Comparison of ENCODE assay signal across 19 mouse cellular contexts in genomic region chr3:155530811-155531210, GRCm38 (mm10).
DNase-seq lines count a peak whose midpoint lies in the region; ATAC-seq and TF ChIP-seq lines count a peak whose summit lies in the region.
"Had no signal": no experiment of that assay in that cellular context is flagged by ENCODE, and none has a peak within 500 bp of the region (broad histone marks: within the 10 kb centered on the region; RNA-seq: fewer than 3 reads in every experiment).

No protein-coding gene starts in this region.

- no peak for TF ChIP-seq EP300 in CH12.LX (IDR thresholded peaks at IDR 0.05; ENCODE audit: low read length)

- TF ChIP-seq POLR2A in CH12.LX (IDR thresholded peaks at IDR 0.05; ENCODE audit: low read depth, low read length) = no peak

- no peak overlapping the region for H3K4me3 ChIP-seq in intestine, postnatal 0 days (ENCODE audit: low read depth, low read length)
- no peak overlapping the region for H3K4me3 ChIP-seq in intestine, embryonic 16.5 days (ENCODE audit: low read length)
- H3K4me3 ChIP-seq in CH12.LX (replicated peaks in 1 of 3; ENCODE audit: low read depth in 2 of 3, low read length in 2 of 3, poor library complexity in 1 of 3) = no peak overlapping the region
- H3K4me3 ChIP-seq: erythroblast, embryonic 14.5 days; forebrain, embryonic 15.5 days; kidney, embryonic 15.5 days; limb, embryonic 12.5 days; liver, embryonic 13.5 days had no signal

- peak; percentile 46 for DNase-seq in CH12.LX (ENCODE audit: extremely low read depth)
- DNase-seq in ES-CJ7 (ENCODE audit: low read depth, low spot score) = peak; percentile 12
- DNase-seq in brain, adult 2 months (ENCODE audit: low read depth, low spot score) = peak; percentile 23
- no peak for DNase-seq in adrenal gland, postnatal 25 days
- DNase-seq in adrenal gland, adult (ENCODE audit: inconsistent age in 2 of 2, low spot score in 1 of 2) = no peak
- DNase-seq: adrenal gland, postnatal 10 days; cerebellum, adult 2 months; heart, postnatal 4 days; liver, embryonic 13.5 days; lung, postnatal 14 days; thymus, adult 18-20 months had no signal

- H3K9me3 ChIP-seq in intestine, postnatal 0 days (ENCODE audit: control insufficient read depth) = no peaks in the 10 kb centered on the region
- H3K9me3 ChIP-seq in intestine, embryonic 16.5 days (ENCODE audit: control insufficient read depth, low read length) = no peaks in the 10 kb centered on the region
- no peaks in the 10 kb centered on the region for H3K9me3 ChIP-seq in CH12.LX (replicated peaks; ENCODE audit: low read length)
- H3K9me3 ChIP-seq: forebrain, embryonic 15.5 days; kidney, embryonic 15.5 days; limb, embryonic 12.5 days; liver, embryonic 13.5 days had no signal

- no peaks in the 10 kb centered on the region for H3K36me3 ChIP-seq in intestine, postnatal 0 days (ENCODE audit: control insufficient read depth, insufficient read depth)
- no peaks in the 10 kb centered on the region for H3K36me3 ChIP-seq in intestine, embryonic 16.5 days (ENCODE audit: control insufficient read depth, insufficient read depth, low read length)
- H3K36me3 ChIP-seq in CH12.LX (replicated peaks in 1 of 2; ENCODE audit: control insufficient read depth in 1 of 2, insufficient read depth in 1 of 2, low read length in 1 of 2) = no peaks in the 10 kb centered on the region
- H3K36me3 ChIP-seq: forebrain, embryonic 15.5 days; kidney, embryonic 15.5 days; limb, embryonic 12.5 days; liver, embryonic 13.5 days had no signal

- no peak overlapping the region for H3K9ac ChIP-seq in intestine, postnatal 0 days (ENCODE audit: low read depth, low read length)
- no peak overlapping the region for H3K9ac ChIP-seq in intestine, embryonic 16.5 days (ENCODE audit: low read depth, low read length)
- H3K9ac ChIP-seq in CH12.LX (ENCODE audit: insufficient read depth, low read depth) = no peak overlapping the region
- H3K9ac ChIP-seq: forebrain, embryonic 15.5 days; kidney, embryonic 15.5 days; limb, embryonic 12.5 days; liver, embryonic 13.5 days had no signal

- no peak overlapping the region for H3K4me2 ChIP-seq in intestine, postnatal 0 days (replicated peaks; ENCODE audit: low read depth)
- H3K4me2 ChIP-seq in intestine, embryonic 16.5 days (ENCODE audit: low read depth, low read length) = no peak overlapping the region
- H3K4me2 ChIP-seq in CH12.LX (ENCODE audit: insufficient read depth, low read depth, poor library complexity, severe bottlenecking) = no peak overlapping the region
- H3K4me2 ChIP-seq: forebrain, embryonic 15.5 days; kidney, embryonic 15.5 days; limb, embryonic 12.5 days; liver, embryonic 13.5 days had no signal

- H3K27me3 ChIP-seq in intestine, postnatal 0 days (replicated peaks; ENCODE audit: control insufficient read depth, insufficient read depth, low read length) = no peaks in the 10 kb centered on the region
- no peaks in the 10 kb centered on the region for H3K27me3 ChIP-seq in intestine, embryonic 16.5 days (replicated peaks; ENCODE audit: control insufficient read depth, insufficient read depth, low read length)
- H3K27me3 ChIP-seq in CH12.LX (replicated peaks) = no peaks in the 10 kb centered on the region
- H3K27me3 ChIP-seq: forebrain, embryonic 15.5 days; kidney, embryonic 15.5 days; limb, embryonic 12.5 days; liver, embryonic 13.5 days had no signal

- no peak overlapping the region for H3K27ac ChIP-seq in intestine, postnatal 0 days (ENCODE audit: low read depth, low read length)
- no peak overlapping the region for H3K27ac ChIP-seq in intestine, embryonic 16.5 days (ENCODE audit: low read length)
- H3K27ac ChIP-seq in CH12.LX (ENCODE audit: insufficient read depth, low read depth) = no peak overlapping the region
- H3K27ac ChIP-seq: forebrain, embryonic 15.5 days; kidney, embryonic 15.5 days; limb, embryonic 12.5 days; liver, embryonic 13.5 days had no signal

- TF ChIP-seq RAD21 in CH12.LX (IDR thresholded peaks at IDR 0.05; ENCODE audit: low read depth, low read length) = peak; percentile 33

- dilution Hi-C loops in CH12.LX (cut with MboI; ENCODE audit: extremely low pct_ligation_motif_present, extremely low pct_unique_long_range_greater_than_20kb, low sequenced_read_pairs) = no loop called here

- in situ Hi-C loops in CH12.LX (cut with MboI; ENCODE audit: low pct_ligation_motif_present, low pct_unique_long_range_greater_than_20kb, low sequenced_read_pairs) = no loop called here

- peak; percentile 45; the same call in 1 of the 2 replicates for TF ChIP-seq CTCF in intestine, postnatal 0 days (IDR thresholded peaks at IDR 0.05; ENCODE audit: low read depth)
- TF ChIP-seq CTCF in CH12.LX (conservative IDR thresholded peaks at IDR 0.05 in 1 of 2, IDR thresholded peaks at IDR 0.05 in 1 of 2; ENCODE audit: low read depth in 2 of 2, low read length in 2 of 2) = peak; percentile 61 to 88

- no peak for ATAC-seq in intestine, postnatal 0 days
- ATAC-seq in intestine, embryonic 16.5 days = no peak
- ATAC-seq: CD4-positive, CD25-positive, alpha-beta regulatory T cell, adult 4 months; forebrain, embryonic 15.5 days; inflammation-experienced regulatory T-cells, adult 6 months had no signal

- H3K4me1 ChIP-seq in intestine, postnatal 0 days (replicated peaks; ENCODE audit: control insufficient read depth, insufficient read depth, low read length) = no peaks in the 10 kb centered on the region
- H3K4me1 ChIP-seq in intestine, embryonic 16.5 days (ENCODE audit: control insufficient read depth, insufficient read depth, low read length) = no peaks in the 10 kb centered on the region
- H3K4me1 ChIP-seq in CH12.LX (ENCODE audit: control insufficient read depth in 1 of 2, insufficient read depth in 2 of 2) = no peaks in the 10 kb centered on the region
- H3K4me1 ChIP-seq: forebrain, embryonic 15.5 days; kidney, embryonic 15.5 days; limb, embryonic 12.5 days; liver, embryonic 13.5 days had no signal

- no peaks in the 10 kb centered on the region for H3K79me2 ChIP-seq in CH12.LX (replicated peaks; ENCODE audit: control insufficient read depth, extremely low read depth, insufficient read depth, poor library complexity, severe bottlenecking)

TF ChIP-seq in CH12.LX, 34 proteins besides CTCF, POLR2A, EP300 and RAD21:
- TF ChIP-seq IRF4 (IDR thresholded peaks at IDR 0.05; ENCODE audit: low read depth, low read length) = no peak
- peak; percentile 62 for TF ChIP-seq SMC3 (IDR thresholded peaks at IDR 0.05; ENCODE audit: low read depth, low read length)

Comparison
In these comparisons a context has a peak if more than half of its experiments do, and no peak if none do; other contexts are left out.
1. DNase-seq: peak in CH12.LX (single experiment), ES-CJ7 (single experiment) and brain, adult 2 months (single experiment); none in adrenal gland, postnatal 25 days (single experiment) and adrenal gland, adult (0 of 2).